Mouse (Mus musculus): ENCODE measurements around the gene Pkd2.

The Pkd2 gene

GRCm38 (mm10) chr5:104465731-104466130 lies 6.5 kb downstream of the Pkd2 start:
- DNase-seq (ENCODE audit: low spot score), result no peak

GRCm38 (mm10) chr5:104466816-104467215 lies 7.6 kb downstream of the Pkd2 start:
- no peak for DNase-seq (ENCODE audit: low spot score)

GRCm38 (mm10) chr5:104468586-104468985 lies 9.3 kb downstream of the Pkd2 start:
- no peak for DNase-seq (ENCODE audit: low spot score)

GRCm38 (mm10) chr5:104470981-104471391 lies 11.7 kb downstream of the Pkd2 start:
- no peak for DNase-seq (ENCODE audit: low spot score)

GRCm38 (mm10) chr5:104472371-104472770 lies 13.1 kb downstream of the Pkd2 start:
- DNase-seq (ENCODE audit: low spot score), result no peak

GRCm38 (mm10) chr5:104480367-104480766 lies 21.1 kb downstream of the Pkd2 start:
- no peak for DNase-seq (ENCODE audit: low spot score)

GRCm38 (mm10) chr5:104482856-104483255 lies 23.6 kb downstream of the Pkd2 start:
- no peak for DNase-seq (ENCODE audit: low spot score)

GRCm38 (mm10) chr5:104491561-104491960 lies 32.3 kb downstream of the Pkd2 start:
- no peak for DNase-seq (ENCODE audit: low spot score)

GRCm38 (mm10) chr5:104504883-104505282 lies 45.6 kb downstream of the Pkd2 start:
- DNase-seq (ENCODE audit: low spot score), result no peak

- no peak for DNase-seq (ENCODE audit: low spot score)
These were observed 48.6 kb downstream of the Pkd2 start for GRCm38 (mm10) chr5:104507829-104508194.

GRCm38 (mm10) chr5:104508195-104508891 lies 49.1 kb downstream of the Pkd2 start, which contains the start of gene BC005561:
Gene BC005561, plus strand, starts transcription at chr5:104508352.
- peak; percentile 80 for DNase-seq (ENCODE audit: low spot score)

- DNase-seq (ENCODE audit: low spot score), result no peak
These were observed 52.0 kb downstream of the Pkd2 start for GRCm38 (mm10) chr5:104511211-104511610.

GRCm38 (mm10) chr5:104538612-104539011 lies 79.4 kb downstream of the Pkd2 start:
- DNase-seq (ENCODE audit: low spot score), result no peak

GRCm38 (mm10) chr5:104539331-104539730 lies 80.1 kb downstream of the Pkd2 start:
- DNase-seq (ENCODE audit: low spot score), result no peak

Measured in ovary, postnatal 10 days (tissue).